In the genomic region with DNA sequence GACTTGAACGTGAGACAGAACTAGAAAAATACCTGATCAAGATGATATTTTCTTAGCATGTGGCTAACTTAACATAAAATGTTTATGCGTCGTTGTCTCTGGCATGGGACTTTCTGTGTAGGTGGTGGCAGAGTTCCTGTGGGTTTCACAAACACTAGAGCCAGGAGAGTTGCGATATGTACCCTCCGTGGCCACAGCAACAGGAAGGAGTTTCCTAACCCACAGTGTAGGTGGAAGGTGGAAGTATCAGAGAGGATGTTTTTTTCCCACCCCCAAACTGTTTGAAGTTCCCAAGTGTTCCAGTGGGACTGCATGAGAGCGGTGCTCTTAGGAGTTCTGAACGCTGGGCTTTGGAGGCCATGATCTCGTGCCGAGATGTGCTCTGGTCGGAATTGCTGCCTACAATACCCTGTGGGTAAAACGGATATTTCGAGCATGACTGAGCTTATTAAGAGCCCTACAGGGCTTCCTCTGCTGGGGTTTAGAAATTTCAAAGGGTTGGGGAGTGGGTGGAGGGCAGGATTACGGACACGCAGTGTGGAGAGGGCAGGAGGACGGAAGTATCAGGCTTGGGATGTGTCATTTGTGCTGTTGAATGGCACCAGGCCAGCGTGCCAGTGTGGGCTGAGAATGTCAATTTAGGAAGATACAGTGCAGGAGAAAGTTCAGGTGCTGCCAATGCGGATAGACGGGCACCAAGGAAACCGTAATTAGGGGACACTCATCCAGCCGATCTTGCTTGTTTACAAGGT, we compare ENCODE assay signal across 12 mouse cellular contexts.
DNase-seq lines count a peak whose midpoint lies in the region; ATAC-seq and TF ChIP-seq lines count a peak whose summit lies in the region.
"Had no signal": no experiment of that assay in that cellular context is flagged by ENCODE, and none has a peak within 500 bp of the region (broad histone marks: within the 10 kb centered on the region; RNA-seq: fewer than 3 reads in every experiment).

No protein-coding gene starts in this region.

- H3K4me3 ChIP-seq in midbrain, embryonic 11.5 days (ENCODE audit: low read depth, low read length), result no peak overlapping the region
- H3K4me3 ChIP-seq in midbrain, embryonic 10.5 days, result no peak overlapping the region
- H3K4me3 ChIP-seq in hindbrain, postnatal 0 days (ENCODE audit: low read length), result no peak overlapping the region
- no peak overlapping the region for H3K4me3 ChIP-seq in intestine, embryonic 15.5 days (replicated peaks)
- H3K4me3 ChIP-seq: embryonic facial prominence, embryonic 13.5 days had no signal

- TF ChIP-seq CTCF in hindbrain, postnatal 0 days (IDR thresholded peaks at IDR 0.05; ENCODE audit: low read depth), result no peak

- H3K4me2 ChIP-seq in midbrain, embryonic 11.5 days, result no peak overlapping the region
- peak overlapping the region; percentile 25; the same call in 1 of the 2 replicates for H3K4me2 ChIP-seq in hindbrain, postnatal 0 days (ENCODE audit: low read depth, low read length)
- no peak overlapping the region for H3K4me2 ChIP-seq in intestine, embryonic 15.5 days (replicated peaks)
- H3K4me2 ChIP-seq: embryonic facial prominence, embryonic 13.5 days had no signal

- no peak overlapping the region for H3K9ac ChIP-seq in midbrain, embryonic 11.5 days (ENCODE audit: low read length)
- no peak overlapping the region for H3K9ac ChIP-seq in hindbrain, postnatal 0 days (replicated peaks; ENCODE audit: low read length)
- no peak overlapping the region for H3K9ac ChIP-seq in intestine, embryonic 15.5 days
- H3K9ac ChIP-seq: embryonic facial prominence, embryonic 13.5 days; liver, embryonic 14.5 days had no signal

- no peaks in the 10 kb centered on the region for H3K9me3 ChIP-seq in midbrain, embryonic 11.5 days (ENCODE audit: control insufficient read depth, low read length)
- H3K9me3 ChIP-seq in midbrain, embryonic 10.5 days (replicated peaks), result no peaks in the 10 kb centered on the region
- no peaks in the 10 kb centered on the region for H3K9me3 ChIP-seq in hindbrain, postnatal 0 days (ENCODE audit: low read length)
- no peaks in the 10 kb centered on the region for H3K9me3 ChIP-seq in intestine, embryonic 15.5 days
- H3K9me3 ChIP-seq: embryonic facial prominence, embryonic 13.5 days had no signal

- DNase-seq in cerebellum, postnatal 14 days, result peak; percentile 46 to 56
- no peak for DNase-seq in cerebellum, postnatal 4 days (ENCODE audit: low spot score in 2 of 2)
- no peak for DNase-seq in midbrain, embryonic 11.5 days (ENCODE audit: low spot score, missing footprints)
- DNase-seq in midbrain, embryonic 10.5 days (ENCODE audit: low spot score), result no peak
- DNase-seq in hindbrain, postnatal 0 days (ENCODE audit: low spot score), result peak; percentile 42
- no peak for DNase-seq in heart, postnatal 10 days
- no peak for DNase-seq in frontal cortex, postnatal 36 days (ENCODE audit: low spot score in 2 of 2)
- DNase-seq: adrenal gland, adult 2 months had no signal

- intact Hi-C loops in heart, postnatal 10 days (cut with DNase I), result no loop called here

- peaks cover 10% of the 10 kb centered on the region for H3K4me1 ChIP-seq in midbrain, embryonic 11.5 days (ENCODE audit: control insufficient read depth, insufficient read depth, low read length)
- H3K4me1 ChIP-seq in midbrain, embryonic 10.5 days, result peaks cover 44% of the 10 kb centered on the region
- peaks cover 12% of the 10 kb centered on the region for H3K4me1 ChIP-seq in hindbrain, postnatal 0 days (ENCODE audit: insufficient read depth, low read length)
- peaks cover 5% of the 10 kb centered on the region for H3K4me1 ChIP-seq in intestine, embryonic 15.5 days (replicated peaks)

- 38% methylated on average over 20 of the region's 20 CpGs for WGBS in midbrain, embryonic 11.5 days
- 48% methylated on average over 20 of the region's 20 CpGs for WGBS in midbrain, embryonic 10.5 days
- WGBS in hindbrain, postnatal 0 days, result 29% methylated on average over 20 of the region's 20 CpGs
- 81% methylated on average over 20 of the region's 20 CpGs for WGBS in intestine, embryonic 15.5 days

- H3K27ac ChIP-seq in midbrain, embryonic 11.5 days (ENCODE audit: low read depth, low read length), result no peak overlapping the region
- no peak overlapping the region; the same call in 1 of the 2 replicates for H3K27ac ChIP-seq in midbrain, embryonic 10.5 days (replicated peaks)
- no peak overlapping the region for H3K27ac ChIP-seq in hindbrain, postnatal 0 days
- no peak overlapping the region for H3K27ac ChIP-seq in intestine, embryonic 15.5 days
- H3K27ac ChIP-seq: embryonic facial prominence, embryonic 13.5 days; liver, embryonic 14.5 days had no signal

- no peaks in the 10 kb centered on the region for H3K27me3 ChIP-seq in midbrain, embryonic 11.5 days (ENCODE audit: control insufficient read depth, insufficient read depth, low read length)
- H3K27me3 ChIP-seq in midbrain, embryonic 10.5 days (ENCODE audit: low read depth, poor library complexity, severe bottlenecking), result no peaks in the 10 kb centered on the region
- H3K27me3 ChIP-seq in hindbrain, postnatal 0 days (ENCODE audit: insufficient read depth, low read length), result no peaks in the 10 kb centered on the region
- no peaks in the 10 kb centered on the region for H3K27me3 ChIP-seq in intestine, embryonic 15.5 days (replicated peaks)
- H3K27me3 ChIP-seq: embryonic facial prominence, embryonic 13.5 days had no signal

- no peaks in the 10 kb centered on the region for H3K36me3 ChIP-seq in midbrain, embryonic 11.5 days (ENCODE audit: control insufficient read depth, insufficient read depth, low read length)
- no peaks in the 10 kb centered on the region for H3K36me3 ChIP-seq in midbrain, embryonic 10.5 days
- H3K36me3 ChIP-seq in hindbrain, postnatal 0 days (ENCODE audit: insufficient read depth, low read length), result no peaks in the 10 kb centered on the region
- H3K36me3 ChIP-seq in intestine, embryonic 15.5 days, result no peaks in the 10 kb centered on the region
- H3K36me3 ChIP-seq: embryonic facial prominence, embryonic 13.5 days had no signal

- peak; percentile 42 for ATAC-seq in midbrain, embryonic 11.5 days (ENCODE audit: low FRiP score)
- 0 out of 2 replicates have a peak, but pooled peaks have one; percentile 12 for ATAC-seq in hindbrain, postnatal 0 days
- ATAC-seq in intestine, embryonic 15.5 days, result no peak
- ATAC-seq: intestine, postnatal 0 days had no signal

Comparison
In these comparisons a context has a peak if more than half of its experiments do, and no peak if none do; other contexts are left out.
1. DNase-seq: peak in cerebellum, postnatal 14 days (2 of 2) and hindbrain, postnatal 0 days (single experiment); none in cerebellum, postnatal 4 days (0 of 2), midbrain, embryonic 11.5 days (single experiment), midbrain, embryonic 10.5 days (single experiment), heart, postnatal 10 days (0 of 2) and frontal cortex, postnatal 36 days (0 of 2).